Mouse (Mus musculus) heart, embryonic 14.5 days (tissue): Measurements from ENCODE around the gene Rdh16. TPM values are rescaled to one million over a fixed set of nuclear protein-coding genes. Genes with fewer than 3 reads are reported as not detected.
"Not testable (repeated sequence)": the region's sequence is repeated elsewhere in the genome, so short reads cannot be mapped to it uniquely, and the experiment has no call there.

Source experiments
- ATAC-seq: fragments of 200-750 bp; cut with Nextera tagmentation; 2 replicates; pipeline ENCODE4 v1.8.0; 2017; ENCODE audit warnings: low read depth, moderate TSS enrichment; ENCODE audit not compliant: insufficient number of reproducible peaks, insufficient read depth, low FRiP score
- H3K27ac ChIP-seq, 2 experiments: fragments of 200-500 bp in 1 of 2; fragments of 300-500 bp in 1 of 2; sonication (generic) in 1 of 2; replicated peaks in 1 of 2; 2 replicates each; pipeline ENCODE4 v1.5.1; 2012 to 2014; ENCODE audit warnings: low read depth in 2 of 2, low read length in 2 of 2, control low read depth in 1 of 2, mild to moderate bottlenecking in 1 of 2, mixed read lengths in 1 of 2; ENCODE audit not compliant: control insufficient read depth in 1 of 2, insufficient read depth in 1 of 2
- H3K27me3 ChIP-seq: fragments of 300-500 bp; sonication (generic); 2 replicates; pipeline ENCODE4 v1.6.1; 2014; ENCODE audit warnings: mild to moderate bottlenecking, low read length, control low read depth; ENCODE audit not compliant: control insufficient read depth, insufficient read depth
- H3K36me3 ChIP-seq: fragments of 300-500 bp; sonication (generic); 2 replicates; pipeline ENCODE4 v1.6.1; 2014; ENCODE audit warnings: mild to moderate bottlenecking, control low read depth, low read length, mixed read lengths; ENCODE audit not compliant: control insufficient read depth, insufficient read depth
- H3K4me1 ChIP-seq, 2 experiments: fragments of 200-500 bp in 1 of 2; fragments of 300-500 bp in 1 of 2; sonication (generic) in 1 of 2; 2 replicates each; pipeline ENCODE4 v1.6.1; 2012 to 2014; ENCODE audit warnings: low read length in 2 of 2, control low read depth in 1 of 2, mixed read lengths in 1 of 2; ENCODE audit not compliant: control insufficient read depth in 2 of 2, insufficient read depth in 2 of 2
- H3K4me2 ChIP-seq: fragments of 300-500 bp; sonication (generic); 2 replicates; pipeline ENCODE4 v1.6.1; 2014; ENCODE audit warnings: mild to moderate bottlenecking, low read length
- H3K4me3 ChIP-seq, 2 experiments: fragments of 200-500 bp in 1 of 2; fragments of 300-500 bp in 1 of 2; sonication (generic) in 1 of 2; 2 replicates each; pipeline ENCODE4 v1.5.1; 2012 to 2014; ENCODE audit warnings: low read length in 2 of 2, mild to moderate bottlenecking in 2 of 2, control low read depth in 1 of 2, low read depth in 1 of 2, moderate library complexity in 1 of 2; ENCODE audit not compliant: control insufficient read depth in 1 of 2, insufficient read depth in 1 of 2
- H3K9ac ChIP-seq: fragments of 300-500 bp; sonication (generic); 2 replicates; pipeline ENCODE4 v1.6.1; 2014; ENCODE audit warnings: mild to moderate bottlenecking, low read length
- H3K9me3 ChIP-seq: fragments of 300-500 bp; sonication (generic); 2 replicates; pipeline ENCODE4 v1.6.1; 2016; ENCODE audit warnings: low read length, control low read depth; ENCODE audit not compliant: control insufficient read depth
- WGBS: fragments of 180-500 bp; shearing (Covaris S2); extraction: QIAGEN DNeasy Blood & Tissue Kit; methylation state at CpG from one replicate; pipeline ENCODE4 v1.1.7; 2014; 5-methylcytosine and 5-hydroxymethylcytosine counted together
- polyA plus RNA-seq: library from polyadenylated mRNA; unstranded; fragments of >200 nt; fragmentation: Nextera tagmentation; extraction: Ambion mirVana; gene quantifications from 2 replicates; pipeline ENCODE4 v1.2.1, GENCODE M21; 2014

The Rdh16 gene
- polyA plus RNA-seq, 1 experiment from 2014 or later: not detected

DNA sequence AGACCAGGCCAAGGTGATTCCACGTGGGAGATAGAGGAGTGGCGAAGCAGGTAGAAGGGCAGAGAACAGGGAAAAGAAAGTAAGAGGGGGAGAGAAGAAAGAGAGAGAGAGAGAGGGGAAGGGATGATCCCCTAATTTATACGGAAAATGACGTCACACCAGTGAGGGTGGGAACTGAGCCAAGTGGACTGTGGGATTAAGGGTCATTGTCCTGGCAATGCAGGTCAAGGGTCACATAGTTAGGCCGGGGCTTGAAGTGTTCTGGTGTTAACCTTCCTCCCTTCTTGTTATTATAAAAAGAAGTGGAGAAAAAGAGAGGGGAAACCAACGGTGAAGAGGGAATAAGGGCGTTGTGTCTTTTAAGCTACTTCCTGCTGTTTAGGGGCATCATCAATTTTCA lies 3.5 kb downstream of the Rdh16 start:
- Histone ChIP-seq H3K27me3 (no peaks in the 10 kb centered on the region), H3K36me3 (no peaks in the 10 kb centered on the region), H3K27ac (no peak overlapping the region), H3K4me1 (no peaks in the 10 kb centered on the region), H3K4me2 (no peak overlapping the region), H3K4me3 (no peak overlapping the region), H3K9me3 (no peaks in the 10 kb centered on the region), H3K9ac (no peak overlapping the region)
- ATAC-seq: no peak
- 68% methylated on average over 7 of the region's 7 CpGs for WGBS

DNA sequence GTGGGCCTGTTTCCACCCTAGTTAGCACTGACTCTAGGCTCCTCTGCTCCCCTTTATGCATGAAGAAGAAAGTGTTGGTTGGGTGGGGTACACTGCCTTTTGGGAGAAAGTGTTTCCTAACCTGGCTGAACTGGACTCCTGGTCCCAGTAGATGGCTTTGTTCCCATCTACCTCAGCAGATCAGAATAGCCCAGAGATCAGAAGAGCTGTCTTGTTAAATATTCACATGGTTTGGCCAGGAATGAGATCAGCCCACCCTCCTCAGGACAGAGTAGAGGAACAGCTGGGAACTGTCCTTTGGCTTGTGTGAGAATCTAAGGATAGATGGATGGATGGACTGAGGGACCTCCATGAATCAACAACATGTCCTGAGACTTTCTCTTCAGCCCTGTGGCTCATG lies 14.9 kb downstream of the Rdh16 start:
- Histone ChIP-seq H3K27ac (no peak overlapping the region), H3K4me1 (no peaks in the 10 kb centered on the region), H3K27me3 (no peaks in the 10 kb centered on the region), H3K4me3 (no peak overlapping the region), H3K9me3 (peaks cover 2% of the 10 kb centered on the region; the same call in 1 of the 2 replicates), H3K36me3 (no peaks in the 10 kb centered on the region), H3K9ac (no peak overlapping the region), H3K4me2 (no peak overlapping the region)
- no peak for ATAC-seq

DNA sequence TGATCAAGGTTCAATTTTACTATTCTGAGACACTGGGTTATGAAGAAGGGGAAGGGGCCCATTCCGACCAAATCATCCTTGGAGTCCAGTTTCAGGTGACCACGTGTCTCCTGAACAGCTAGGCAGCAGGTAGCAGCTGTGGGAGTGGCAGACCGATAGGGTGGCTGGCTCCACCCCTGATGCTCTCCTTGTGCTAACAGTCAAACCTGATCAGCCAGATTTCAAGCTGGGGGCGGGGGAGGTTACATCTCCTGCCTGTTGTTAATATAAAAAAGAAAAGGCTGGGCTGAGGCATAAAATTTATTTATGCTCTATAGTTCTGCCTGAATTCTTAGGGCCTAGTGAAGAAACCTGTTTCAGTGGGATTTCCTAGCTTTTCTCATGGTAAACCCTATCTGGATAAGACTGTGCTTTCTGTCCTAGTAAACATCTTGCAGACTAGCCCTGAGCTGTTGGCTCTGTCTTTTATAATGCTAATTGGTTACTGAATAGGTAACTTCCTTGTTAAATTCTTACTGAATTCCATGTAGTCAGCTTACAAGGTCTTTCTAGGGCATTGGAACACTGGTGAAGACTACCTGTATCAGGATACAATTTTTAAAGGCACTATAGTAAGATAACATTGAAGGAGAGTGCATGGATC lies 16.4 kb downstream of the Rdh16 start:
- H3K4me1 ChIP-seq, H3K36me3 ChIP-seq, ATAC-seq, H3K9ac ChIP-seq, H3K27me3 ChIP-seq, H3K27ac ChIP-seq, H3K4me2 ChIP-seq, H3K4me3 ChIP-seq, H3K9me3 ChIP-seq: not testable (repeated sequence)
- 69% methylated on average over 4 of the region's 4 CpGs for WGBS

DNA sequence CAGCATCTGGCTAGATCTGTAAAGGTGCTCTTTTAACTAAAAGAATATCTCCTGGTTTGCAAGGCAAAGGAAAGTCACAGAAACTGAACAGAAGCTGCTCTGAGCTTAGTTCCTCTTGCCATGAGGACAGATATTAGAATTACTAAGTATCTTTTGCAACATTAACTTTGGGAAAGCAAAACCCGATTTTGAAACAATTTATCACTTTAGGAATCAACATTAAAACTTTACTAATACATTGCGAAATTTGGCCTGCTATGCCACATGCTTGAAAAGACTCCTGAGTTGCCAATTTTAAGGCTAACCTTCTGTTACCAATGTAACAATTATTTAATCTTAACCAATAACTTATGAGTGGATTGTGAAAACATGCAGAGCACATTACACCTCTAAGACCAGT lies 20.9 kb downstream of the Rdh16 start:
- H3K4me3 ChIP-seq, H3K27ac ChIP-seq, ATAC-seq, H3K4me2 ChIP-seq, H3K9ac ChIP-seq, H3K36me3 ChIP-seq, H3K27me3 ChIP-seq, H3K9me3 ChIP-seq, H3K4me1 ChIP-seq: not testable (repeated sequence)
- 72% methylated on average over 2 of the region's 2 CpGs for WGBS

DNA sequence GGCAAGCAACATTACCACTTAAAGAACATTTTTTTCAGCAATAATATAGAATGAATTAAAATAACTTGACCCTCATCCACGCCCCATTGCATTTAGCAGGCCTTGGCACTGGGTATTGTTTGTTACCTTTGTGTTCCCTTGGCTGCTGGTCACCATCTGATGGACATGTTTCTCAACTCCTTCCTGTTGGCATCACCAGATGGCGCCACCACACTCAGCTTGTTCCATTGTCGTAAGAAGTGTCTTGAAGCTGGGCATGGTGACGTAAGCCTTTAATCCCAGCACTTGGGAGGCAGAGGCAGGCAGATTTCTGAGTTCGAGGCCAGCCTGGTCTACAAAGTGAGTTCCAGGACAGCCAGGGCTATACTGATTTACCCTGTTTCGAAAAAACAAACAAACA lies 24.4 kb downstream of the Rdh16 start:
- WGBS: 74% methylated on average over 6 of the region's 6 CpGs
- Histone ChIP-seq H3K9ac (no peak overlapping the region), H3K36me3 (no peaks in the 10 kb centered on the region), H3K9me3 (peaks cover 6% of the 10 kb centered on the region; the same call in 1 of the 2 replicates), H3K27me3 (no peaks in the 10 kb centered on the region), H3K4me2 (no peak overlapping the region), H3K4me3 (no peak overlapping the region), H3K27ac (no peak overlapping the region), H3K4me1 (no peaks in the 10 kb centered on the region)
- ATAC-seq: no peak

DNA sequence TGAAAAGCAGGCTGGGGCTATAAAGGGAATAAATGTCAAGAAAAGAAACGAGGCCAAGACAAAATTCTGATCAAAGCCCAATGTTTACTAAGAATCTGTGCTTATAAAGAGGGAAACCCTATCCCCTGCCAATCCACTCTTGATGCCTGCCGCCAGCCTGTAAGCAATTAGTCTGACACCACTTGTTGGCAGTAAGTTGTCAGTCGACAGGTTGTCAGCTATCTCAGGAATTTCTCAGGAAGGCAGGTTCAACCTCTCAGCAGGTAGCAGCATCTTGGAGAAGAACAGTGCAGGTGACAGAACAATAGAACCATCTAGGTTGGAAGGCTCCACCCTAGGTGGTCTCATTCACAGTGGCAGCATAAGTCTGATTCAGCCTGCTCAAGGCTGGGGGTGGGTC lies 28.2 kb downstream of the Rdh16 start:
- no peak overlapping the region for H3K9ac ChIP-seq
- 65% methylated on average over 3 of the region's 3 CpGs for WGBS

DNA sequence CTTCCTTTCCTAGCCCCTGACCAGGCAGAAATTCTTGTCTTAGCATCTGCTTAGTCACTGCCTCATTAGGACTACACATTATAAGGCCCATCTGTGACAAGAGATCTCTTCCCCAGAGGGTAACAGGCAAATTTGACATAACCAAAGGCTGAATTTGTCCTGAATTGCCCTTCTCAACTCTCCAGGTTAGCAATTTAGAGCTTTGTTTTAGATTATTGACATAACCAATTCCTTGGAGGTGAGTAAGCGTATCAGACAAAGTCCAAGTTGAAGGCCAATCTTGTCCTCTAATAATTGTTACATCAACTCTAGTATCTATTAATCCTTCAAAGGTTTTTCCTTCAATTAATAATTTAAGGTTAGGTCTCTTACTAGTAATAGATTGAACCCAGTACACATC lies 33.2 kb downstream of the Rdh16 start:
- H3K36me3 ChIP-seq, H3K27ac ChIP-seq, H3K9me3 ChIP-seq, H3K4me1 ChIP-seq, H3K9ac ChIP-seq, H3K4me2 ChIP-seq, H3K27me3 ChIP-seq, H3K4me3 ChIP-seq, ATAC-seq: not testable (repeated sequence)
- 86% methylated on average over 1 of the region's 1 CpGs for WGBS

More for the DNA sequence above, 28.2 kb downstream of the Rdh16 start:
- H3K4me1 ChIP-seq: no peaks in the 10 kb centered on the region
- 0 out of 2 replicates have a peak, but pooled peaks cover 2% of the 10 kb centered on the region for H3K9me3 ChIP-seq
- no peak overlapping the region for H3K27ac ChIP-seq
- ATAC-seq: no peak
- no peak overlapping the region for H3K4me3 ChIP-seq
- no peak overlapping the region for H3K4me2 ChIP-seq
- H3K27me3 ChIP-seq: no peaks in the 10 kb centered on the region
- H3K36me3 ChIP-seq: no peaks in the 10 kb centered on the region

DNA sequence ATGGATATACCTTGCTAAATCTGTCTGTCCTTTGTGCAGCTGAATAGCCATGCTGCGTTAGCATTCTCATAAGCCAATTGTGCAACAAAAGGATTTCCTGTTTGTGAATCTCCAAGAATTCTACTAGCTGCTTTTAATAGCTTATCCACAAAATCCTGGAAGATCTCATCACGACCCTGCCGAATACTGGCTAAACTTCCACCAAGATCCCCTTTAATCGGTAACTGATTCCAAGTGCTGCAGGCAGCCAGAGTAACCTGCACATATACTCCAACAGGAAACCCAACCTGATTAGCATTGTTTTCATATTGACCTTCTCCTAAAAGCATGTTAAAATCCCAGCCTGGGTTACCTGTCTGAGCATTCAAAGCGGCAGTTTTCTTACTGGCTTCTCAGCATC lies 34.3 kb downstream of the Rdh16 start:
- Histone ChIP-seq H3K36me3 (no peaks in the 10 kb centered on the region), H3K27me3 (no peaks in the 10 kb centered on the region), H3K9me3 (no peaks in the 10 kb centered on the region), H3K4me3 (no peak overlapping the region), H3K4me2 (no peak overlapping the region), H3K4me1 (no peaks in the 10 kb centered on the region), H3K9ac (no peak overlapping the region), H3K27ac (no peak overlapping the region)
- no peak for ATAC-seq
- 67% methylated on average over 5 of the region's 5 CpGs for WGBS
